Mouse (Mus musculus): Measurements from ENCODE around the gene Efcab11.
A peak's percentile ranks its signal among the peaks of the same experiment; 100 is the strongest.

Efcab11 gene

GRCm38 (mm10) chr12:99741631-99742030 is 142.6 kb downstream of the Efcab11 start:
- no peak for DNase-seq

- DNase-seq, result no peak
Measured at GRCm38 (mm10) chr12:99739211-99739610, 145.0 kb downstream of the Efcab11 start.

GRCm38 (mm10) chr12:99738256-99738655 is 146.0 kb downstream of the Efcab11 start:
- no peak for DNase-seq

- DNase-seq, result no peak
Measured at GRCm38 (mm10) chr12:99736971-99737370, 147.3 kb downstream of the Efcab11 start.

GRCm38 (mm10) chr12:99735172-99735571 is 149.1 kb downstream of the Efcab11 start:
- no peak for DNase-seq

GRCm38 (mm10) chr12:99724206-99724605 is 160.0 kb downstream of the Efcab11 start:
- DNase-seq, result no peak

GRCm38 (mm10) chr12:99723791-99724190 is 160.4 kb downstream of the Efcab11 start:
- DNase-seq, result no peak

- no peak for DNase-seq
Measured at GRCm38 (mm10) chr12:99721318-99721717, 162.9 kb downstream of the Efcab11 start.

GRCm38 (mm10) chr12:99719777-99720176 is 164.5 kb downstream of the Efcab11 start:
- DNase-seq, result no peak

- no peak for DNase-seq
Measured at GRCm38 (mm10) chr12:99718161-99718560, 166.1 kb downstream of the Efcab11 start.

GRCm38 (mm10) chr12:99716038-99716610 is 168.1 kb downstream of the Efcab11 start:
- peak; percentile 20 to 29 for DNase-seq

- DNase-seq, result peak in 1 of 2 experiments; percentile 15
Measured at GRCm38 (mm10) chr12:99715129-99716037, 168.9 kb downstream of the Efcab11 start.

- no peak for DNase-seq
Measured at GRCm38 (mm10) chr12:99712214-99712613, 172.0 kb downstream of the Efcab11 start.

- DNase-seq, result peak; percentile 16 to 23
Measured at GRCm38 (mm10) chr12:99702248-99702647, 182.0 kb downstream of the Efcab11 start.

- no peak for DNase-seq
Measured at GRCm38 (mm10) chr12:99700380-99700779, 183.9 kb downstream of the Efcab11 start.

GRCm38 (mm10) chr12:99699379-99700023 is 184.7 kb downstream of the Efcab11 start:
- DNase-seq, result no peak

GRCm38 (mm10) chr12:99694066-99694465 is 190.2 kb downstream of the Efcab11 start:
- no peak for DNase-seq

- DNase-seq, result peak; percentile 33 to 50
Measured at GRCm38 (mm10) chr12:99686418-99686992, 197.7 kb downstream of the Efcab11 start.

- DNase-seq, result peak in 1 of 2 experiments; percentile 17
Measured at GRCm38 (mm10) chr12:99685451-99686100, 198.7 kb downstream of the Efcab11 start.

- DNase-seq, result no peak
Measured at GRCm38 (mm10) chr12:99681681-99682080, 202.6 kb downstream of the Efcab11 start.

GRCm38 (mm10) chr12:99671866-99672191 is 212.4 kb downstream of the Efcab11 start:
- no peak for DNase-seq

GRCm38 (mm10) chr12:99671162-99671865 is 212.9 kb downstream of the Efcab11 start:
- no peak for DNase-seq
